Mouse (Mus musculus): ENCODE data around the gene Ephb2.

DNA sequence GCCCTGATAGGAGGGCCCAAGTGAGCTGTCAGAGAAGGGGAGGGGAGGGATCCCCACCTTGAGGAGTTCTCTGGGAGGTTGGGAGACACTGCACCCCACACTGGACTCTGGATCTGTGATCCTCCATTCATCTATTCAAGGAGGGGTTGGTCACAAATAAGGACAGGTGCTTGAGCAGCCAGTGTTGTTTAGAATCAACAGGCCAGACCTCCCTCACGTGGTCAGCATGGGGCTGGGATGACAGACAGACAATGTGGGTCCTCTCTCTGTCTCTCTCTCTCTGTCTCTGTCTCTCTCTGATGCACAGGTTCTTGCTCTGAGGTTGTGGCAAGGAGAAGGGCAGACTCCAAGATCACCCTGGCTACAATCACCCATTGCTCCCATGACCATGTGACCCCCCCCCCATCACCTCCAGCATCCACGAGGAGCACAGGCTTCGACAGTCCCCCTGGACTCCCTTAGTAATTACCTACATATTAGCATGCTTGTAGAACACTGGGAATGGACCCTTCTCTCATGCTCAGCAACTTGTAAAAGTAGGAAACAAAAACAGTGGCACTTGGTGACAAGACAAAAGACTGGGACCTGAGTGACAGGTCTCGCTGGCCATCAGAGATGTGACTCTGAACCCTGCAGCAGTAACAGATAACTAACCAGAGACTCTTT, 84.3 kb downstream of the Ephb2 start:
- TF ChIP-seq POLR2A (IDR thresholded peaks at IDR 0.05; ENCODE audit: borderline replicate concordance, extremely low read depth, low read depth, low read length), result no peak
- no peak for TF ChIP-seq CTCF (IDR thresholded peaks at IDR 0.05; ENCODE audit: insufficient read depth, low read length)

Data from lung, adult 2 months (tissue).